Mouse (Mus musculus) CH12F3 (cell line): ENCODE data around the gene Mbnl2.

Experiments
- in situ Hi-C: fragments of 300-500 bp; cut with MboI; formaldehyde crosslinking; loops from 2 replicates; pipeline ENCODE4 v1.14.3; 2020; ENCODE audit warnings: low sequenced_read_pairs

The Mbnl2 gene

DNA sequence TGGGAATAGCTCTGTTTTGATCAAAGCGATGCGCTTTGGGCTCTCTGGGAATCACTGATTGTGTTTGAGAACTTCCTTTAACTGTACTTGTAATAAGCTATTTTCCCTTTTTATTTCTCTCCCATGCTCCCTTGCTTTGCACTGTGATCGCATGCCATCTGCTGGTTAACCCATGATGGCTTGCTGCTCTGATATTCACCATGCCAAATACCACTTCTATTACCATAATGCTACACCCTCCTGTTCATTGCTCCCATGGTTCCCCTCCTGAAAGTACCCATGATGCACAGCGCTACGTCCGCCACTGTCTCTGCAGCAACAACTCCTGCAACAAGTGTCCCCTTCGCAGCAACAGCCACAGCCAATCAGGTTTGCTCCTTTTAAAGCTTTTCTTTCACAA is 128.9 kb downstream of the Mbnl2 start:
- in situ Hi-C loops = no loop called here

DNA sequence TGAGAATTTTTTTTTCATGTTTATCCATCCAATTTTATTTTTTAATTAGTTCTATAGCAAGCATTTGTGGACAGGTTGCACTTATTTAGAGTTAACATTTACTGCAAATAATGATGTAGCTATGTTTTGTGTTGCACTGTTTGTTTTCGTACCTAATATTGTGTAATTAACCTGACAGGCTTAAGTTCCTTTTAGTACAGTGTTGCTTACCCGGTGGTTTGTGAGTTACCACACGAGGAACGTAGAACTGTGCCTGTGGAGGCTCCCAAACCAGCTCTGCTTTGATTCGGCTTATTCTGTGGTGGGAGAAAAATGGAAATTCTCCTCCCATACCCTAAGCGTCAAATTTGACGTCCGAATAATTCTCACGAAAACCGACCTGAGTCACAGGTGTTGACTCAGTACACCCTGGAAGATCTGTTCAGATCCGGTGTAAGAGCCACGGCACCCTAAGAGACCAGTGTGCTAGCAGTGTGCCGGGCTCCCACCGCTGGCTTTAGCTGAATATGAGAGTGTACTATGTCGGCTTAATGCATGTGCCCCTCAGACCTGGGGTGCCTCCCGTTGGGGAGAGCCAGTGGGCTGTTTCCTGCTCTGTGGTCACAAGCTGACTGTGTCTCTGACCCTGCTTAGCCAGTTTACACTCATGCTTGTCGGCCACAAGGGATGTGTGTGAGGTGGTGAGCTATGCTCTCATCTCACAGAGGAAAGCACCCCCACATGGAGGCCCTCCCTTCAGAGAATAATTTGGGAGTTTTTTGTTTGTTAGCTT is 129.5 kb downstream of the Mbnl2 start:
- in situ Hi-C loops = no loop called here

- in situ Hi-C loops = no loop called here
Measured at GRCm38 (mm10) chr14:120405597-120405996, 130.1 kb downstream of the Mbnl2 start.

GRCm38 (mm10) chr14:120406271-120406670 is 130.8 kb downstream of the Mbnl2 start:
- in situ Hi-C loops = no loop called here

DNA sequence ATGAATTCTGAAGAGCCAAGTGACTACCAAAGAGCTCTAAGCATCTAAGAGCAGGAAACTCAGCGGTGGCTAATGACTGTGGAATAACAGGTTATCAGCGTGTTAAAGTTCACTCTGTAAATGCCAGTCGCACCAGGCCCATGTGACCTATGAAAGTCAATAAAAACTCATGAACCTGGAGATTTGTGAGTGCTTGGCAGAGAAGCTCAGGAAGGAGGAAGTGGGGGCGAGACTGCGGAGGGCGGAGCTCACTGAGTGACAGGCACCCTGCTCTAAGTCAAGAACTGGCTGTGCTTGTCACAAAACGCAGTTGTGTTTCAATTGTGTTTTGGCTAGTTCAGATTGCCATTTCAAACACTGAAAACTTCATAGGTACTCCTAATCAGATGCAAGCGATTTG is 131.4 kb downstream of the Mbnl2 start:
- in situ Hi-C loops = no loop called here

DNA sequence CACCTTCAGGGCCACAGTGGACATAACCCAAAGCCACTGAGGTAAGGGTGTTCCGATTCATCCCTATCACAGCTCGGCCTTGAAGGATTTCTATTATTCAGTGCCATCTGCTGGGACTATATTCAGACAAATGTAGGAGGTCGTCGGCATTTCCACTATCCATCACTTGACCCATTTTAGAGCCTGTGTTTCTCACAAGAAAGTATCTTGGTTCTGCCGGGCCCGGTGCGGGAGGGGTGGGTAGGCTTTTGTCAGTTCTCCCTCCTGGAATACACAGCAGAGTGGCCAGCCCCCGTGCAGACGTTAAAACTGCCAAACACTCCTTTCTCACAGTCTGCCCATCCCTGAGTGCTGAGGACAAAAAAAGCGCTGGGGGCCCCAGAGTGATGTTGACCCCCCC is 134.4 kb downstream of the Mbnl2 start:
- in situ Hi-C loops = no loop called here

GRCm38 (mm10) chr14:120416886-120417285 is 141.4 kb downstream of the Mbnl2 start:
- in situ Hi-C loops = no loop called here

DNA sequence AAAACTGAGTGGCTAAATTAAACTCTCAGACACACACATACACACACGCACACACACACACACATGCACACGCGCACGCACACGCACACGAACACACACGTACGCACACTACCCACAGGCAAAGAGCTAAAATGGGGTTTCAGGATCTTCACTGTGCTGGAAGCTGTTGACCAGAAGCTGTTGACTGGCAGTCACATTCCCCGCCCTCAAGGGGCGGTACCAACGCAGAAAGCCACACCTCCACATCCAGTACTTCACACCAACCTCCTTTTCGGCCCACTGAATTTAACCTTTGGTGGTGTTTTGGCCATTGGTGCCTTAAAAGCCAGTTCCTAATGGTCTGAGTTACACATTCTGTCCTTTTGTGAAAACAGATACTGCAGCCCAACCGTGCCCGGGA is 143.5 kb downstream of the Mbnl2 start:
- in situ Hi-C loops = no loop called here

DNA sequence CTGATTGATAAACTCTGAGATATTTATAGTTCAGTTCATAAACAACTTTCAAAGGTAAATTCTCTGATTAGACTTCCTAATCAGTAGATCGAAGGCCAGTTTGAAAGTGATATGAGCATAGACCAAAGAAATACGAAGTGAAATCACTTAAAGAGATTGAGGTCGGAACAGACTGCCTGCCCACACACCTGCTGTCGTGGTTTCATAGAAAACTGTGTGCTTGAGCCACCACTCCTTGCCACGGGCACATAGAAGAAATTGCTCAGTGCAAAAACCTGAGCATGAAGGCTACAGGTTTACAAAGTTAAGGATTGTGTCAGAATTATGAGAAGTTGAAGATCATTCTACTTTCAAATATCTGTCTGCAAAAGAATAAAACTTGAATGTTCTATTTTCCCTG is 153.0 kb downstream of the Mbnl2 start:
- in situ Hi-C loops = no loop called here

DNA sequence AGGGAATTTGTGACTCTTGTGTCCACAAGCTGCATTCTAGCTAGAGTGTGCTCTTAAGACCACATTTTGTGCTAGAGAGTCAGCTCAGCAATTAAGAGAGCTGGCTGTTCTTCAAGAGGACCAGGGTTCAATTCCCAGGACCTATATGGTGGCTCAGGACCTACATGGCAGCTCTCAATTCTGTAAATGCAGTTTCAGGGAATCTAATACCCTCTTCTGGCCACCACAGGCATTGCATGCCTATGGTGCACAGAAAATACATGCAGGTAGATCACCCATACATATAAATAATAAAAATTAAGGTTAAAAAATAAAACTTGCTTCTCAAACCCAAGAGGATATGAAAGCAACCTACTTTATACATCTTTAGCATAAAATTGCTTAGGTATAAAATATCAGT is 157.3 kb downstream of the Mbnl2 start:
- in situ Hi-C loops = no loop called here

GRCm38 (mm10) chr14:120433931-120434398 is 158.5 kb downstream of the Mbnl2 start:
- in situ Hi-C loops = no loop called here

DNA sequence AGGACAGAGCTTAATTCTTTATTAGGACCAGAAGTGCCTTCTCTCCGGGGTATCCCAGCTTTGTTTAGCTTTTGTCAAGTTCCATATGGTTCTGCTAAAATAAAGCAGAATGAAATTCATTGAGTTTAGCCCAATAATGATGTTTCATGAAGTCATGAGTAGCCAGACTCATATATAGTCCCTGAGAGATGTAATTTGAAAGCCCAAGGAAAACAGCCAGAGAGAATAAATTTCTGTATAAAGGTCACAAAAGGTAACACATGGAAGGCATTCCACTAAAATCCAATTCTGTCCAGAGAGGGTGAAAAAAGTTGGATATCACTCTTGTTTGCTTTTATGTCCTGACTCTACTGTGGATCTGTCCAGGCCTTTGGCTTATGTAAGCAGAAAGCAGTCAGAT is 159.4 kb downstream of the Mbnl2 start:
- in situ Hi-C loops = no loop called here

DNA sequence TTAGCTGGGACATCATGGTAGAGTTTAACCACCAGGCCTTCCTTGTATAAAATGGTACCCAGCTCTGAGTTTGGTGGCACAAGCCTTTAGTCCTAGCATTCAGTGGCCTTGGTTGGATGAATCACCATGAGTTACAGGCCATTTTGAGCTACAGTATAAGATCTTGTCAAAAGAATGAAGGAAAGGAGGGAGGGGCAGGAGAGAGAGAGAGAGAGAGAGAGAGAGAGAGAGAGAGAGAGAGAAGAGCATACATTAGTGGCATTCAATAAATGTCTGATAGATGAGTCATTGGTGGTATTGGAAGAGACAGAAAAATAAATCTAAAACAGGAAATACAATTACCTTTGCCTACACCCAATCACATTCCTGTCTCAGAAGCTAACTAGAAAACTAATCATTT is 165.2 kb downstream of the Mbnl2 start:
- in situ Hi-C loops = no loop called here

DNA sequence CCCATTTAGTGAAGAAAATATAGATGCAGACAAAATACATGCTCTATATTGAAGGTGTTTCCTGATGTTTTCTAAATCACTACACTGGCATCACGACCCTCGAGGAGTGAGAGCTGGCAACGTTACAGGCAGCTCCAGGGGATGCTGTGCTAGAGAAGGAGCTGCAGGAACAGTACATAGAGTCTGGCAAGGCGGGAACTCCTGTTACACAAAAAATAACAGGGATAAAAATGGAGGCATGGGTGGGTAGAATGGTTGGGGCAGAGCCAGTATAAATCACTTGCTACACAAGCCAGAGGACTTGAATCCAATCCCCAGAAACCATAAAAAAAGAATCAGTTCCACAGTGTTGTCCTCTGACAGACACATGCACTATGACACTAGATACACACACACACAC is 165.8 kb downstream of the Mbnl2 start:
- in situ Hi-C loops = no loop called here

DNA sequence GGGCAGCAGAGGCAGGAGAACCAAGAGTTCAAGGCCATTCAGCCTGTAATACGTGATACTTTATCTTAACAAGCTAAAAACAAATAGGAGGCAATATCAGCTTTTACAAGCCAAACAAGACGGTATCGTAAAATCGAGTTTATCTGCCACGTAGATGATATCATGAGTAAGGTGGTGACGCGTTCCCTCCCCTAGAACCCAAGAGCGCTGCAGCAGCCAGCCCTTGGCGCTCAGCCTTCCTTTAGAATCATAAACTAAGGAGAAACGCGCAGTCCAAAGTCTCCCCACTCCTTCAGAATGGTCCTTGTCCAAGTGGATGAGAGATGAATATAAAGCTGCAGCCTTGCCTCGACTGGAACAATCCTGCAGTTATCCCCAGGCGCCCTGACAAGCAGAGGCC is 166.4 kb downstream of the Mbnl2 start:
- in situ Hi-C loops = no loop called here

DNA sequence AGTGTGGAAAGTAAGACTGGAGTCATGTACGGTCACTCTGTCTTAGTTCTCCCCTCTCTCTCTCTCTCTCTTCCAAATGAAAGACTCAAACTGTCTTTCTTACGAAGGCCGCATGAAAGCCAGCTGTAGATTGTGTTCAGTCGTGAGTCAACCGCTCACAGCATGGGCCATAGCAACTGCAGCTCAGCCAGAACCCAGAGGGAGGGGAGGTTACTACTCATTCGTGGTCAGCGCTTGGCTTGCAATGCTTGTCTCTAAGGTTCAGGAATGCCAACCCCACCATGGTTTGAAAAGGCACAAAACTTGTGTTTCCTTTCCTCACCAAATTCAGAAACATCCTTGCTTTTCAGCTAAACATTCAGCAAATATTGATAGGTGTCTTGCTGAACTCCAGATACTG is 178.8 kb downstream of the Mbnl2 start:
- in situ Hi-C loops = no loop called here

DNA sequence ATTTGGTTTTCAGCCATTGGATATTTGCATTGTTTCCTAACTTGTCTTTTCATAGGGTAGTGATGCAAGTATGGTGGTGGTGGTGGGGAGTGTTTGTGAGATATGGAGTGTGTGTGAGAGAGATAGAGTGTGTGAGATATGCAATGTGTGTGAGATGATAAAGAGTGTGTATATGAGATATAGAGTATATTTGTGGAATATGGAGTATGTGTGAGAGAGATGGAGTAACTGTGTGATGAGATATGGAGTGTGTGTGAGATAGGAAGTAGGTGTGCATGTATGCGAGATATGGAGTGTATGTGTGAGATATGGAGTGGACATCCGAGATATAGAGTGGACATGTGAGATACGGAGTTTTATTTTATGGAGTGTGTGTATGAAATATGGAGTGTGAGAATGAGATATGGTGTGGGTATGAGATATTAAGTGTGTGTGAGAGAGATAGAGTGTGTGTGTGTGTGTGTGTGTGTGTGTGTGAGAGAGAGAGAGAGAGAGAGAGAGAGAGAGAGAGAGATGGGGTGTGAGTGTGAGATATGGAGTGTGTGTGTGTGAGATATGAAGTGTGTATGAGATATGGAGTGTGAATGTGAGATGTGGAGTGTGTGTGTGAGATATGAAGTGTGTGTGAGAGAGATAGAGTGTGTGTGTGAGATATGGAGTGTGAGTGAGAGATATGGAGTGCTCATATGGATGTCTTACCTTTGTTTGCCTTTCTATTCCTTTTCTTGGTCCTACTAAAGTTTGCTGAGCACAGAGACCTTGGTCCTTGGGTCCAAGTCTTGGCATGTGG is 188.7 kb downstream of the Mbnl2 start:
- in situ Hi-C loops = no loop called here

- in situ Hi-C loops = no loop called here
Measured at GRCm38 (mm10) chr14:120466816-120467215, 191.3 kb downstream of the Mbnl2 start.

DNA sequence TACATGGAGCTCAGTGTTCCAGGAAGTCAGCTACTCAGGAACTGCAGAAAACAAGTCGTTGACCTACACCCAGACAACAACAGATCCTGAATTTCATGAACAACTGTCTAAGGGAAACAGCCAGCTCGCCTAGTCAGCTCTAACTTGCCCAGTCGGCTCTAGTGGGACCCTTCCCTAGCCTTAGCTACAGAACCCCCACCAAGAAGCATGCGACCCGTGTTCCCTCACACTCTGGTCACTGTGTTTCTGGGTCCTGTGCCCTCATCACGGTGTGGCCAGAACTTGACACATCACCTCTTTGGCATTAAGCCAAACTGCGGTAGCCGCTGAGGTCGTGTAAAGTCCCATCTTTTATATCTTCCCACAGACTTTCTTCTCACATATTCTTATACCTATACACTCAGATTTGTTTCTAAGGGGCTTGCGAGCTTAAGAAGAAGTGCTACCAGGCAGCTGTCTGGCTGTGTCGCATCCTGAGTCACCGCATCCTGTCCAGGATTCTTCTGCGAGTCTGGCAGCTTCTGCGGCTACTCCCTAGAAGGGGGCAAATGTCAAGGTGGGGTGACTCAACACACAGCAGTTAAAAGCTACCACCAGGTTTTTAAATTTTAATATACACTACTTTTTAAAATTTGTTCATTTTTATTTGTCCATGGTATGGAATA is 193.8 kb downstream of the Mbnl2 start:
- in situ Hi-C loops = no loop called here

GRCm38 (mm10) chr14:120476186-120476697 is 200.8 kb downstream of the Mbnl2 start:
- in situ Hi-C loops = no loop called here

GRCm38 (mm10) chr14:120477288-120477981 is 202.0 kb downstream of the Mbnl2 start:
- in situ Hi-C loops = no loop called here
